Mouse (Mus musculus) adrenal gland, adult (tissue): ENCODE results near the gene Ifna1.

Experiments
- DNase-seq, 2 experiments: peaks; one replicate each; pipeline ENCODE4 v3.0.0; 2022 to 2023; ENCODE audit warnings: low spot score in 1 of 2; ENCODE audit not compliant: inconsistent age in 2 of 2

Gene Ifna1

DNA sequence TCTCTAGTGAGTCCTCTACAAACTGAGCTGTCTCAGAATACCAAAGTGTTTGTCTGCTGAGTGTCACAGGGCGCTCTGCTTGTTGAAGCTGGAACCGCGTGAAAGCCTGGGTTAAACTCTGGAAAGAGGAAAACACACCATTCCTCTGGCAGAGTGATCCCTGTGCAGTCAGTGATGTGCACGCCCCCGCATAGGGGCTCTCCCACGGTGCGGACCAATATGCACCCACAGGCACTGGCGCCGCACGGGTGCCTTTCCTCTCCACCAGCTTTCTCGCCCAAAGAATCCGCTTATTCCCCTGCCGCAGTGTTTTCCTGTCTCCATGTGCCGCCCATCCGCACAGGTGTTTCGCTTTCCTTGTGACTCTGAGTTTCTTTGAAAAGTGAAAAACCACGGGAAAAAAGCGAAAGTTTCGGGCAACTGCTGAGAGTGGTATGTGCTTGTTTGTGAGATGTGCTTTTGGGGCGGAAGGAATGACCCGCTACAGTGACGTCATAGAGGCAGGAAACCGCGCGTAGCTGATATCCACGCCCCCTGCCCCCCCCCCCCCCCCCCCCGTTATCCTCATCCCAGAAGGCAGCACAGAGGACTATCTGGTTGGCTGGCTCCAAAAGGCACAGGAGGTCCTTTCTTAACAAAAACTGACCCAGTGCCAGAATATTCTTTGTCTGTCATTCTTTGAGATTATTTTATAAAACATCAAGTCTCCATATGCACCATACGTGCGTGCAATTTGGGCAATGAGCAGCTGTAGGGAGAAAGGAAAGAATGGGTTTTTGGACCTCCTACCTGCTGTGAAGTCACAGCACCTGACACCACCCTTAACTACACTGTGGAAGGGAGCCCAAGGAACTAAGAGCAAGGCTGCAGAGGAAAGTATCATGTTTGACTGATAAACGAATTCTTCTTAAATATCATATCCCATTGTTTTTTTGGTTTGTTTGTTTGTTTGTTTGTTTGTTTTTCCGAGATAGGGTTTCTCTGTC is 18.3 kb downstream of the Ifna1 start:
- peak; percentile 26 to 77 for DNase-seq

DNA sequence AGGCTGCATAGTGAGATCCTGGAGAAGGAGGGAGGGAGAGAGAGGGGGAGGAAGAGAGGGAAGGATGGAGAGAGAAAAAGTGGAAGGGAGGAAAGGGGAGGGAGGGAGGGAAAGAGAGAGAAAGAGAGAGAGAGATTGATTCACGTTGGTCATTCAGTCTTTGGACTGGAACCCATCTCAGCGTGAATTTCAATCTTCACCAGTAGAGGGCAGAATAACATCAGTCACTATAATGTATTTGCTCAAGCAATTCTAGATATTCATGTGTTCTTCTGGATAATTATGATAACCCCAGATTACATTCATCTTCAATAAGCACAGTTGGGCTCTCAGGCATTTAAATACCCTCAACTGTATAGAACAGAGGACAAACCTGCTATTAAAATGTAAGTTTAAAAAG is 22.8 kb downstream of the Ifna1 start:
- DNase-seq: peak in 1 of 2 experiments; percentile 82

DNA sequence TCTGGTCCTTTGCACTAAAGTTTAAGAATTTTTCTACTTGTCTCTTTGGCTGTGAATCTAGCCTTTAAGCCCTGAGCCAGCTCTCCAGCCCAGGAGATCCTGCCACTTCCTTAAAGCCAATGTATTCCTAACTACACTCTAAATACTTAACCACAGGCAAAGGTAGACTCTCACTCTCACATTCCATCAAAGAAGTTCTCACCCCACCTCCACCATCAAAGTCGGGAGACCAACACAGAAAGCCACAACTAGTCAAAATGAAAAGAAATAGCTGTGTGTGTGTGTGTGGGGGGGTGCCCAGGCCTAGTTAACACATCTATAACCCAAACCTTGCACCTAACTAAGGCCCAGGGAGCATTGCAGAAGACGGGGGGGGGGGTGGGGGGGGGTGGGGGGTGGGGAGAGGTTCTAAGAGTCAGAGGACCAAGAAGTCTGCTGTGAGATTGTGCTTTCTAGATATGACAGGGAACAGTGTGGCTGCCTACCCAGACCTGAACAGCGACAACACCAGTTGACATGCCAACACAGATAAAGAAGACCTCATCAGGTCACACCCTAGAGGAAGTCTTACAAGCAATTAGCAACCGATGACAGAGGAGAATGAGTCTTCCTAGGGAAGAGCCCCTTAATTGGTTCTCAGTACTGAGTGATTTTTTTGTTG is 25.7 kb downstream of the Ifna1 start:
- no peak for DNase-seq

DNA sequence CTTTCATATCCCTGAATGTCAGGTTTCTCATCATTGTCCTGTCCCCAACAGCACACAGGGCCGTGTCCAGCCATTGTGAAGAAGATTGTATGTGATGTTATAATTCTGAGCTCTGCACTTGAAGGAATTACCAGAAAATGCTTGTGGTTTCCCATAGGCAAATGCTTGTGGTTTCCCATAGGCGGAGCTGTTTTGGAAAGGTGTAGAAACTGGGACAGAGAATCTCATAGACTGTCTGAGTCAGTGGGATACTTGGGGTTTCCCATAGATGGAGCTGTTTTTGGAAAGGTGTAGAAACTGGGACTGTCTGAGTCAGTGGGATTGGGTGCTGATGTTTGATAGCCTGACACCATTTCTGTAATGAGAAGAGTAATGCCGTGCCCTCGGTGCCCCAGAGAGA is 26.6 kb downstream of the Ifna1 start:
- DNase-seq: no peak

DNA sequence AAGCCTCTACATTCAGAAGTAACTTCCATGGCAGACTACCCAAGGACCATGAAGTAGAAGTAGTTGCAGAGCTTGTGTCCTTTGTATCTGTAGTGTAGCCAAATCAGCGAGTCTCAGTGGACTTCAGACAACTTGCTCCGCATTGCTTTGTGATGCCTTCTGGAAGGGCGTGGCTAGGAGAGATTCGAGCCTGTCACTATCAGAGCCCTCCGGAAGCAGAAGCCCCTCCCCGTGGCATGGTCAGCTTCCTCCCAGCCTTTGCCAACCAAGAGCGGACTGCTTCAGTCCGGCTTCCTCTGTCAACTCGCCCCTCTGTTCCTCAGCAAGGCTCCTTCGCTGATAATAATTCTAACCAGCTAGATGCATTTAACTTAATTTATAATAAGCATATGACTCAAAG is 28.4 kb downstream of the Ifna1 start:
- DNase-seq: no peak

DNA sequence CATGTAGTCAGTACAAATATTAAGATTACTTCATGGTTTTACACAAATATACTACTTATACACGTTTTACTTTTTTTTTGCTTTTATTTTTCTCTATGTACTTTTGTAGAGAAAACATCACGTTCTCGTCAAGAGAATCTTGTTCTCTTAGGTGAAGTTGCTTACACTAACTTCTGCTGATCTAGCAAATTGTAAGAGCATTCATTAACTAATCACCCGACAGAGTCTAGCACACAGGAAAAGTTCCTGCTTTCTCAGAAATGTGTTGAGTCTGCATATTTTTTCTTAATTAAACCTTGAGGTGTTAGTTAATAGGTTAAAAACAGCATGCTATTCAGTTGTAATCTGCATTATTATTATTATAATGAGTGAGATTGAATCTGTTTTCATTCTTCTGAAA is 28.9 kb downstream of the Ifna1 start:
- DNase-seq: no peak

DNA sequence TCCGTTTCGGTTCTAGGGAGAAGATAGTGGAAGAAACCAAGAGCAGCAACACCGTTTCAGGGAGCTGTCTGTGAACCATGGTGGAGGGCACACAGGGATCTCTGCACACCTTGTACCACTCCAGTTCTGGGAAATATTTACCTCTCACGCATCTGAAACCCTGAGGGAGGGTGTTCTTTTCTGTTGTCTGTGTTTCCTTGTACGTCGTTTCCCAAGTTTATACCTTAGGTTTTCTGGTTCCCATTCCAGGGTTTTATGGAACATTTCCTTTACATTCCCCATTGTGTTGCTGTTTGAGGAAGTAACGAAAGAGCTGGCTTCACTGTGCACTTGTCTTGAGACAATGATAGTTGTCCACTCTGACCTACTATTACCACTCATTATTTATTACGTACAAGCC is 30.2 kb downstream of the Ifna1 start, which contains the start of gene Ifne:
Gene Ifne, minus strand, starts transcription at position 101 of the 400 bp plus-strand sequence.
- DNase-seq: no peak

DNA sequence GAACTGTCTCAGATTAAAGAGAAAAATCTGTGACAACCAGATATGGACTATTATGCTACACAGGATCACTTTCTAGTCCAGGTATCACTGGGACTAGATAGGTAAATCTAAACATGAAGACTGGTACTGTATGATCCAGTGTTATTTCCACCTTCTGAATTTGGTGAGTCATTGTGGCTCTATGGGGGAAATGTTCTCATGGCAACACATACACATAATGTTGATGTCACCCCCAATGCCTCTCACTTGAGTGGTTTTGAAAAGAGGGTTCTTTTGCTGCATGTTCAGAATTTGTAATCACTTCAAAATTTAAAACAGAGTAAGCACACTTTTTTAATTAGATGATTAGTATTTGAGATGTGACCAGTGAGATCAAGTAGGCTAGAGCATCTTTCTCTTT is 38.3 kb downstream of the Ifna1 start:
- DNase-seq: no peak

DNA sequence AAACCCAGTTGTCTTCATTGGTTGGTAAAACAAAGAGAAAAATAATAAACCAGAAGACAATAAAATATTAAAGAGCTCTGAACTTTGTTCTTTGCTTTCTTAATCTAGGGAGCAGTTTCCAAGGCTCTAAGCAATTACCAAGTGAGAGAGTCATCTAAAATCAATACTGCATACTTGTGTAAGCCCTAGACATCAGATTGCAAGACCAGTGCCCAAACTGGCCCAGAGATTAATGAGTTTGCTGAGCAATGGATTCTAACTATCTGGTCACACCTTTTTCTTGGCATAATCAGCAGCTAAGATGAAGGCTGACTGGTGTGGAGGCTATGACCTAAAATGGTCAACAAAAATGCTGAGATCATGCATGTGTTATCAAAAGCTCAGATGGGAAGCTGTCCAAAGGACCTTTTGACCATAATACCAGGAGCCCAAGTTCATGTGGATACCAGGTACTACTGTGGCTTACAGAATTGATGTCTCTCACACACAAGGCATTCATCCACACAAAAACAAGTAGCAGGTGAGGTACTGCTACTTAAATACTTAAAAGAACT is 43.4 kb downstream of the Ifna1 start:
- DNase-seq: no peak
